Mouse (Mus musculus) urinary bladder, postnatal 25 days (tissue): ENCODE results near the gene Dock2.

Experiments used
- DNase-seq: peaks from one replicate; pipeline ENCODE4 v3.0.0; 2022; ENCODE audit warnings: low spot score

Gene Dock2

GRCm38 (mm10) chr11:34528006-34528405 lies 255.7 kb downstream of the Dock2 start:
- no peak for DNase-seq

GRCm38 (mm10) chr11:34527238-34527637 lies 256.5 kb downstream of the Dock2 start:
- no peak for DNase-seq

- DNase-seq = no peak
Observed at GRCm38 (mm10) chr11:34525096-34525891, 258.4 kb downstream of the Dock2 start.

GRCm38 (mm10) chr11:34524586-34524985 lies 259.1 kb downstream of the Dock2 start:
- no peak for DNase-seq

- no peak for DNase-seq
Observed at GRCm38 (mm10) chr11:34518566-34518965, 265.1 kb downstream of the Dock2 start.

GRCm38 (mm10) chr11:34516971-34517370 lies 266.7 kb downstream of the Dock2 start:
- DNase-seq = no peak

GRCm38 (mm10) chr11:34515301-34515700 lies 268.4 kb downstream of the Dock2 start:
- no peak for DNase-seq

- DNase-seq = no peak
Observed at GRCm38 (mm10) chr11:34506390-34506789, 277.3 kb downstream of the Dock2 start.

GRCm38 (mm10) chr11:34499663-34500062 lies 284.0 kb downstream of the Dock2 start:
- DNase-seq = no peak

- DNase-seq = no peak
Observed at GRCm38 (mm10) chr11:34494682-34495081, 289.0 kb downstream of the Dock2 start.

- DNase-seq = no peak
Observed at GRCm38 (mm10) chr11:34492986-34493385, 290.7 kb downstream of the Dock2 start.

GRCm38 (mm10) chr11:34492223-34492622 lies 291.5 kb downstream of the Dock2 start:
- DNase-seq = no peak

GRCm38 (mm10) chr11:34489548-34489947 lies 294.1 kb downstream of the Dock2 start:
- DNase-seq = no peak

- DNase-seq = no peak
Observed at GRCm38 (mm10) chr11:34479301-34479700, 304.4 kb downstream of the Dock2 start.

- DNase-seq = no peak
Observed at GRCm38 (mm10) chr11:34469792-34470191, 313.9 kb downstream of the Dock2 start.

- no peak for DNase-seq
Observed at GRCm38 (mm10) chr11:34468571-34468970, 315.1 kb downstream of the Dock2 start.

- DNase-seq = no peak
Observed at GRCm38 (mm10) chr11:34467056-34467455, 316.6 kb downstream of the Dock2 start.

GRCm38 (mm10) chr11:34449944-34450343 lies 333.7 kb downstream of the Dock2 start:
- DNase-seq = no peak

- DNase-seq = peak; percentile 15
Observed at GRCm38 (mm10) chr11:34447891-34448290, 335.8 kb downstream of the Dock2 start.

- no peak for DNase-seq
Observed at GRCm38 (mm10) chr11:34438429-34438828, 345.3 kb downstream of the Dock2 start.

- DNase-seq = no peak
Observed at GRCm38 (mm10) chr11:34437446-34437845, 346.2 kb downstream of the Dock2 start.

GRCm38 (mm10) chr11:34431978-34432377 lies 351.7 kb downstream of the Dock2 start:
- DNase-seq = no peak

- DNase-seq = no peak
Observed at GRCm38 (mm10) chr11:34431371-34431770, 352.3 kb downstream of the Dock2 start.

- no peak for DNase-seq
Observed at GRCm38 (mm10) chr11:34430940-34431339, 352.8 kb downstream of the Dock2 start.
